Mouse (Mus musculus) lung, postnatal 14 days (tissue): Measurements from ENCODE around the gene Galnt13.
"Not testable (repeated sequence)": the region's sequence is repeated elsewhere in the genome, so short reads cannot be mapped to it uniquely, and the experiment has no call there.

Source experiments
- DNase-seq: peaks from one replicate; pipeline ENCODE4 v3.0.0; 2021

The Galnt13 gene

GRCm38 (mm10) chr2:54936369-54936768 is 500.3 kb downstream of the Galnt13 start:
- DNase-seq, result no peak

- DNase-seq, result no peak
Measured at GRCm38 (mm10) chr2:54937306-54937705, 501.2 kb downstream of the Galnt13 start.

- no peak for DNase-seq
Measured at GRCm38 (mm10) chr2:54938075-54938474, 502.0 kb downstream of the Galnt13 start.

- no peak for DNase-seq
Measured at GRCm38 (mm10) chr2:54943386-54943785, 507.3 kb downstream of the Galnt13 start.

- no peak for DNase-seq
Measured at GRCm38 (mm10) chr2:54983839-54984238, 547.7 kb downstream of the Galnt13 start.

- DNase-seq, result not testable (repeated sequence)
Measured at GRCm38 (mm10) chr2:55022539-55022938, 586.4 kb downstream of the Galnt13 start.

- no peak for DNase-seq
Measured at GRCm38 (mm10) chr2:55034610-55035009, 598.5 kb downstream of the Galnt13 start.

GRCm38 (mm10) chr2:55065469-55066315 is 629.6 kb downstream of the Galnt13 start:
- no peak for DNase-seq

GRCm38 (mm10) chr2:55085580-55085979 is 649.5 kb downstream of the Galnt13 start:
- DNase-seq, result no peak

- DNase-seq, result no peak
Measured at GRCm38 (mm10) chr2:55088034-55088433, 651.9 kb downstream of the Galnt13 start.

- DNase-seq, result no peak
Measured at GRCm38 (mm10) chr2:55090332-55090731, 654.2 kb downstream of the Galnt13 start.

- DNase-seq, result no peak
Measured at GRCm38 (mm10) chr2:55091495-55091894, 655.4 kb downstream of the Galnt13 start.

- DNase-seq, result no peak
Measured at GRCm38 (mm10) chr2:55099100-55099499, 663.0 kb downstream of the Galnt13 start.

- DNase-seq, result no peak
Measured at GRCm38 (mm10) chr2:55101279-55101678, 665.2 kb downstream of the Galnt13 start.

- no peak for DNase-seq
Measured at GRCm38 (mm10) chr2:55103521-55103920, 667.4 kb downstream of the Galnt13 start.

GRCm38 (mm10) chr2:55107828-55108227 is 671.7 kb downstream of the Galnt13 start:
- DNase-seq, result no peak

- DNase-seq, result no peak
Measured at GRCm38 (mm10) chr2:55153089-55153488, 717.0 kb downstream of the Galnt13 start.

GRCm38 (mm10) chr2:55164781-55165180 is 728.7 kb downstream of the Galnt13 start:
- DNase-seq, result no peak
